Mouse (Mus musculus) midbrain, embryonic 11.5 days (tissue): ENCODE data around the gene Sipa1l3. TPM values are rescaled to one million over a fixed set of nuclear protein-coding genes. Genes with fewer than 3 reads are reported as not detected.
A peak's percentile ranks its signal among the peaks of the same experiment; 100 is the strongest.

Source experiments
- ATAC-seq: fragments of 200-750 bp; cut with Nextera tagmentation; 2 replicates; pipeline ENCODE4 v1.8.0; 2017; ENCODE audit warnings: moderate TSS enrichment, moderate library complexity; ENCODE audit not compliant: low FRiP score
- DNase-seq: peaks from one replicate; pipeline ENCODE4 v3.0.0; 2015; ENCODE audit warnings: low spot score; ENCODE audit errors: missing footprints
- H3K27ac ChIP-seq: fragments of 300-500 bp; sonication (generic); 2 replicates; pipeline ENCODE4 v1.5.1; 2014; ENCODE audit warnings: low read depth, low read length
- H3K27me3 ChIP-seq: fragments of 300-500 bp; sonication (generic); 2 replicates; pipeline ENCODE4 v1.6.1; 2014; ENCODE audit warnings: mild to moderate bottlenecking, low read length, moderate library complexity, mixed read lengths; ENCODE audit not compliant: control insufficient read depth, insufficient read depth
- H3K36me3 ChIP-seq: fragments of 300-500 bp; sonication (generic); 2 replicates; pipeline ENCODE4 v1.6.1; 2014; ENCODE audit warnings: mild to moderate bottlenecking, low read length, moderate library complexity, mixed read lengths; ENCODE audit not compliant: control insufficient read depth, insufficient read depth
- H3K4me1 ChIP-seq: fragments of 300-500 bp; sonication (generic); 2 replicates; pipeline ENCODE4 v1.6.1; 2014; ENCODE audit warnings: low read length; ENCODE audit not compliant: control insufficient read depth, insufficient read depth
- H3K4me2 ChIP-seq: fragments of 300-500 bp; sonication (generic); 2 replicates; pipeline ENCODE4 v1.6.1; 2014; ENCODE audit warnings: mild to moderate bottlenecking, moderate library complexity
- H3K4me3 ChIP-seq: fragments of 300-500 bp; sonication (generic); 2 replicates; pipeline ENCODE4 v1.5.1; 2014; ENCODE audit warnings: low read depth, low read length
- H3K9ac ChIP-seq: fragments of 300-500 bp; sonication (generic); 2 replicates; pipeline ENCODE4 v1.6.1; 2014; ENCODE audit warnings: low read length
- H3K9me3 ChIP-seq: fragments of 300-500 bp; sonication (generic); 2 replicates; pipeline ENCODE4 v1.6.1; 2016; ENCODE audit warnings: low read length; ENCODE audit not compliant: control insufficient read depth
- WGBS: fragments of 180-500 bp; shearing (Covaris S2); extraction: QIAGEN DNeasy Blood & Tissue Kit; methylation state at CpG from one replicate; pipeline ENCODE4 v1.1.7; 2014; 5-methylcytosine and 5-hydroxymethylcytosine counted together
- polyA plus RNA-seq: library from polyadenylated mRNA; unstranded; fragments of >200 nt; fragmentation: Nextera tagmentation; extraction: Ambion mirVana; gene quantifications from 2 replicates; pipeline ENCODE4 v1.2.1, GENCODE M21; 2014

The Sipa1l3 gene
- polyA plus RNA-seq, 1 experiment from 2014 or later = 7.8 TPM

DNA sequence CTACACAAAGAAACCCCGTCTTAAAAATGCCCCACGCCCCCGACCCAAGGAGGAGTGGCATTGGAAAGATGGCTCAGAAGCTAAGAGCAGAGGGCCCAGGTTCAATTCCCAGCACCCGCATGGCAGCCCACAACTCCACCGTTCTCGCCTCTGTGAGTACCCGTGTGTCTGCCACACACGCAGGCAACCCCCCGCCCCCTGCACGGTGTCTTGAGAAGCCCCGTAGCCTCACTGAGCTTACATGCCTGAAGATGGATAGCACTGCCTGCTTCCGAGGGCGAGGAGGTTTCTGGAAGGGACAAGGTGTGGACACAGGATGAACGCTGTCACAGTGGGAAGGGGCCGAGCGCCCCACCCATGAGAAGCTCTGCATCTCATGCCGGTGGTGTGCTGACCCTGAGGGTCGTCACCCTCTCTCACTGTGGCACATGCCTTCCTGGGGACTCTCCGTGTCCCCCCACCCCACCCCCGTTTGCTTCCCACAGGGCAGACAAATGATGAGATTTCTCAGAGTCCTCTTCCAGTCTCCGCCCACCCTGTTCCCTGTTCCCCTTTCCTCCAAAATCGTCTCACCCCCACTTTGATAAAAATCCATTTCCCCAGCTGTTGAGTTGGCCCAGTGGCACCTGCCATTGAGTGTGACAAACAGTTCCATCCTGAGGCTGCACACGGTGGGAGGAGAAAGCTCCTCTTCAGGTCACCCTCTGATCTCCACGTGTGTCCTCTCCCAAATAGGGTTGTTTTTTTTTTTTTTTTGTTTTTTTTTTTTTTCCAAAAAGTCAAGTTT is 222.4 kb downstream of the Sipa1l3 start:
- Histone ChIP-seq H3K27ac (no peak overlapping the region), H3K4me1 (peaks cover 22% of the 10 kb centered on the region), H3K9ac (no peak overlapping the region), H3K4me3 (no peak overlapping the region), H3K9me3 (no peaks in the 10 kb centered on the region), H3K27me3 (no peaks in the 10 kb centered on the region), H3K36me3 (no peaks in the 10 kb centered on the region), H3K4me2 (no peak overlapping the region)
- 86% methylated on average over 24 of the region's 24 CpGs for WGBS
- ATAC-seq = no peak
- no peak for DNase-seq

GRCm38 (mm10) chr7:29294111-29294761 is 224.2 kb downstream of the Sipa1l3 start:
- ATAC-seq = no peak
- no peaks in the 10 kb centered on the region for H3K9me3 ChIP-seq
- no peak overlapping the region for H3K4me3 ChIP-seq
- DNase-seq = no peak
- no peak overlapping the region for H3K4me2 ChIP-seq
- WGBS = 76% methylated on average over 13 of the region's 13 CpGs
- H3K4me1 ChIP-seq = peaks cover 29% of the 10 kb centered on the region
- no peak overlapping the region for H3K27ac ChIP-seq
- no peaks in the 10 kb centered on the region for H3K36me3 ChIP-seq
- H3K9ac ChIP-seq = no peak overlapping the region
- no peaks in the 10 kb centered on the region; the same call in 1 of the 2 replicates for H3K27me3 ChIP-seq

DNA sequence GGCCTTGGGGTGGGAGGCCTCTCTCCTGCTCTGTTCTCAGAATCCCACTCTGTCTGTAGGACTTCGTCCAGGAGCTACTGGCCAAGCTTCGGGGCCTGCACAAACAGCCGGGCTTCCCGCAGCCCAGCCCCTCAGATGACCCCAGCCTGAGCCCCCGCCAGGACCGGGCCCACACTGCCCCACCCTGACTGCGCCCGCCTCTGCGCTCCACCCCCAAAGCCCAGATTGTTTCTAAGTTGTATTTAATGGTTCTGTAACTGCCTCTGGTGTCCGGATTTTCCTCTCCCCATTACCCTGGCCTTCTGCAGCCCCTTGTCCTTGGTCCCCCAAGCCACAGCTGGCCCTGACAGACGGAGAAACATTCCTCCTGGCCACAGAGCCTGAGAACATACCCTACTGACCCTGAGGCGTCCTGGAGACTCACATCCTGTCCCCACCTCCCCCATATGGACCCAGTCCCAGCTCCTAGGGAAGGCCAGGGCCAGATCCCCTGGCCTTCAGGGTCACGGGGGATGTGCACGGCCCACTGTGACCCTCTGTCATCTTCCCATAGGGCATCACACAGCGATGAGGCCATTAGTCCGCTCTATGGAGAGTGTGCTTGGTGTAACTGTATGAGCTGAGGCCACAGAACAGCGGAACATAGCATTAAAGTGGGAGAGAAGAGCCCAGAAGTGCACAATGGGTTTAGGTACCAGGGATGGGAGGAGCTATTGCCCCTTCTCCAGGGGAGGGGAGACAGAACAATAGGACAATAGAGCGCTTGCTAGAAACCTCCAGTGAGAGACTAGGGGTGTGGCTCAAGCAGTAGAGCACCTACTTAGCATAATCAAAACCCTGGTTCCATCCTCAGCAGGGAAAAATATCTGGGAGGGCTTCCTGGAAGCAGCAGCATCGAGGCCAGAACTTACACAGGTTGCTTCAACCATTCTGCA is 225.0 kb downstream of the Sipa1l3 start:
- no peak for ATAC-seq
- Histone ChIP-seq H3K27ac (peak overlapping the region; percentile 81), H3K4me3 (no peak overlapping the region), H3K9ac (peak overlapping the region; percentile 40), H3K9me3 (no peaks in the 10 kb centered on the region), H3K4me2 (no peak overlapping the region), H3K4me1 (peaks cover 31% of the 10 kb centered on the region), H3K27me3 (no peaks in the 10 kb centered on the region; the same call in 1 of the 2 replicates), H3K36me3 (no peaks in the 10 kb centered on the region)
- DNase-seq = no peak
- WGBS = 26% methylated on average over 19 of the region's 19 CpGs

- peak overlapping the region; percentile 40 for H3K9ac ChIP-seq
- DNase-seq = no peak
These were observed 225.9 kb downstream of the Sipa1l3 start for GRCm38 (mm10) chr7:29292458-29293098.

GRCm38 (mm10) chr7:29291616-29292457 is 226.6 kb downstream of the Sipa1l3 start:
- WGBS = 17% methylated on average over 7 of the region's 7 CpGs

More at GRCm38 (mm10) chr7:29292458-29293098, 225.9 kb downstream of the Sipa1l3 start:
- 0 out of 2 replicates have a peak, but pooled peaks have one; percentile 1 for ATAC-seq
- peak overlapping the region; percentile 25 for H3K4me2 ChIP-seq
- 29% methylated on average over 8 of the region's 8 CpGs for WGBS
- H3K27ac ChIP-seq = peak overlapping the region; percentile 81
- H3K9me3 ChIP-seq = no peaks in the 10 kb centered on the region
- no peaks in the 10 kb centered on the region for H3K36me3 ChIP-seq
- H3K4me3 ChIP-seq = no peak overlapping the region
- H3K4me1 ChIP-seq = peaks cover 31% of the 10 kb centered on the region
- H3K27me3 ChIP-seq = no peaks in the 10 kb centered on the region; the same call in 1 of the 2 replicates

DNA sequence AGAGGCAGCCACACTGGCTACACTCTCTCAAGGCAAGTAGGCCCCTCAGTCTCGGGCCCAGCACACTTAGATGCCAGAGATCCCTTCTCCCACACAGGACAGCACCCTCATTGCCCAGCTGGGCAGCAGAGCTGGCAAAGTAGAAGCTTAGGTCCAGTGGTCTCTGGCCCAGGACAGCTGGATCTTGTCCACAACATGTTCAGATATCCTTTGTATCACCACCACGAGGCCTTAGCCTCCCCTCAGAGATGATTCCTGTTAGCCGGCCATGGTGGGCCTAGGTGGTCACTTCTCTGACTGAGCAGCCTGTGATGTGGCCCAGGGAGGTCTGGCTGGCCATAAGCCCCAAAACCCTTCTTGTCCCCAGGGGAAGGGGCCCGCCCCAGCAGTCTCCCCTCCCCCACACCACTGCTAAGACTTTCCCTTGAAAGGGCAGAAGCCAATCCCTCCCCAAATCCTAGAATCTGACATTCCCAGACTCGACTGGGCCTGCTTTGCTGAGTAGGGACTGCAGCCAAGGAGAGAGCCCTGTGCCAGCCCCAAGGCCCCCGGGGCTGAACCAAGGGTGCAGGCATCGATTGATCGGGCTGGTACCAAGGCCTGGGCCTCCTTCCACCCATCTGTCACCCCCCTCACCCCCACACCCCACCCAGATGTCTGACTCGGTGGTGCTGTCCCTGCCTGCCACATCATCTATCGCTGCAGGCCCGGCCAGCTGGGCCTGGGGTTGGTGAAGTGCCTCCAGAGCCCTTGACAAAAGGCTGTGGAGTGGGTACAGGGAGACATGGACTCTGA is 227.6 kb downstream of the Sipa1l3 start:
- no peak overlapping the region for H3K4me3 ChIP-seq
- ATAC-seq (no peak), DNase-seq (peak; percentile 85)
- H3K4me1 ChIP-seq = peaks cover 31% of the 10 kb centered on the region
- H3K36me3 ChIP-seq = no peaks in the 10 kb centered on the region
- peak overlapping the region; percentile 24; the same call in 1 of the 2 replicates for H3K9ac ChIP-seq
- 45% methylated on average over 11 of the region's 11 CpGs for WGBS
- no peaks in the 10 kb centered on the region; the same call in 1 of the 2 replicates for H3K27me3 ChIP-seq
- no peaks in the 10 kb centered on the region for H3K9me3 ChIP-seq
- peak overlapping the region; percentile 22; the same call in 1 of the 2 replicates for H3K27ac ChIP-seq
- peak overlapping the region; percentile 80; the same call in 1 of the 2 replicates for H3K4me2 ChIP-seq

More at GRCm38 (mm10) chr7:29291616-29292457, 226.6 kb downstream of the Sipa1l3 start:
- Histone ChIP-seq H3K4me3 (no peak overlapping the region), H3K9ac (no peak overlapping the region), H3K27me3 (no peaks in the 10 kb centered on the region; the same call in 1 of the 2 replicates), H3K4me2 (peak overlapping the region; percentile 25), H3K36me3 (no peaks in the 10 kb centered on the region), H3K9me3 (no peaks in the 10 kb centered on the region), H3K27ac (peak overlapping the region; percentile 81), H3K4me1 (peaks cover 31% of the 10 kb centered on the region)
- peak; percentile 89 for DNase-seq
- peak; percentile 67 for ATAC-seq

GRCm38 (mm10) chr7:29289856-29290255 is 228.6 kb downstream of the Sipa1l3 start:
- ATAC-seq (no peak), DNase-seq (peak; percentile 86)
- H3K4me1 ChIP-seq = peaks cover 31% of the 10 kb centered on the region
- peak overlapping the region; percentile 65 for H3K9ac ChIP-seq
- WGBS = 87% methylated on average over 6 of the region's 6 CpGs
- peak overlapping the region; percentile 56 for H3K4me3 ChIP-seq
- no peaks in the 10 kb centered on the region; the same call in 1 of the 2 replicates for H3K27me3 ChIP-seq
- no peak overlapping the region for H3K27ac ChIP-seq
- H3K36me3 ChIP-seq = no peaks in the 10 kb centered on the region
- peak overlapping the region; percentile 80 for H3K4me2 ChIP-seq
- H3K9me3 ChIP-seq = no peaks in the 10 kb centered on the region
